Mouse (Mus musculus): ENCODE measurements around the gene Zc3h4.
"Not testable (repeated sequence)": the region's sequence is repeated elsewhere in the genome, so short reads cannot be mapped to it uniquely, and the experiment has no call there.

Gene Zc3h4

DNA sequence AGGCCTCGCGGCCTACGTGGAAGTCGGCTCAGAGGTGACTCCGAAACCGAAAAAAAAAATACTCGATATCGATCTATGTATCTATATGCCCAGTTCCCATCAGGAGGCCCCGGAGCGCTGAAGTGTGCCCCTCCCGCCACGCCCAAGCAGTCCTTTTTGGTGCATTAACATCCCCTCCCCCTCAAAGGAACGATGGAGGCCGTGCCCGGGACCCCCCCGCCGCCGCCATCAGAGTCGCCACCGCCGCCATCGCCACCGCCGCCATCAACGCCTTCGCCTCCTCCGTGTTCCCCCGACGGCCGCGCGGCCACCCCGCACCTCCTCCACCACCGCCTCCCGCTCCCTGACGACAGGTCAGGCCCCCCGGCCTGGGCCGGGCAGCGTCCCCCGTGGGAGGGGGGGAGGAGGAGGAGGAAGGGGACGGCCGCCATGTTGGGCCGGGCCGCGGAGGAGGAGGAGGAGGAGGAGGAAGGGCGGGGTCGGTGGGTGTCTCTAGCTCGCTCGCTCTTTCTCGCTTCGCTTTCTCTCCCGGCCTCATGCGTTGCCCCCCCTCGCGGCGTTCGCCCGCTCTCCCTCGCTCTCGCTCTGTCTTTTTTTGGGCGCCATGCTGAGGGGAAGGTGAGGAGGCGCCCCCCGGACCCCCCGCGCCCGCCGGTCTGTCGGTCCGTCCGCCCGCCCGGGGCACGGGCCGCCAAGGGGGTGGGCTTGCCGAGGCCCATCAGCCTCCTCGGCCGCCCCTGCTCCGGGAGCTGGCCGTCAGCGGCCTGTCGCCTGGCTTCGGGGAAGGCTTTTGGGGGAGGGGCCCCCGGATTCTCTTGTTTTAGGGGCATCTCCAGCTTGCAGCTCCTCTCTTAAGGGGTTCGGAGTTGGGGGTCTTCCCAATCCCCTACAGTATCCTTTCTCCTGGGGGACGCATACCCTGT lies at the start of gene Zc3h4:
Gene Zc3h4 (plus strand): TSS at position 222 of the 923 bp plus-strand sequence.
- DNase-seq (ENCODE audit: low read depth, low spot score): peak; percentile 90

DNA sequence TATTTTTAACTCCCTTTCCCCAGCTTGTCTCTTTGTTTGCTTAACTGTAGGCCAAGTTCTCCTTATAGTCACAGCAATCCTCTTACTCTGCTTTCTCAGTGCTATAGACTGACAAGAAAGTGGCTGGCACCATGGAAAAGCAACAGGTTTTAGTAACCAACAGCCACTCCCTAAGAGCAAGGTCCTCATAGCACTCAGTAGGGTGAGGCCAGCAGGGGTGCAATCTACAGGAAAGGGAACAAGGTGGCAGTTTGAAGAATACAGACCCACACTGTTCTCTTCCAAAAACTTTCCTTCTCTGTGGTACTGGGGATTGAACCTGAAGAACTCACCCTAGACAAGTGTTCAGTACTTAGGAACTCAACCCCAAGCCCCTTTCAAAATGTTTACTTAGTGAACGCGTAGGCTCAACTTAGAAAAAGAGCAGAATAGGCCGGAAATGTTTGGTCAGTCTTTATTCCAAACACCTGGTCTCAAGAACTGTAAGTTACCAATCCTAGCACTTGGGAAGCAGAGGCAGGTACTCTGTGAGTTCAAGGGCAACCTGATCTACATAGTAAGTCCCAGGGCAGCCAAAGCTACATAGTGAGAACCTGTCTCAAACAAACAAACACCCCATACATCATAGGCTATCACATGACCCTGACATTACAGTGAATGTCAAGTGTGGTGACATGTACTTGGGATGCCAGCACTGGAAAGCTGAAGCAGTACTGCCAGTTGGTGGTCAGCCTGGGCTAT lies 44.7 kb upstream of the Zc3h4 start:
- DNase-seq (ENCODE audit: low read depth, low spot score): no peak

DNA sequence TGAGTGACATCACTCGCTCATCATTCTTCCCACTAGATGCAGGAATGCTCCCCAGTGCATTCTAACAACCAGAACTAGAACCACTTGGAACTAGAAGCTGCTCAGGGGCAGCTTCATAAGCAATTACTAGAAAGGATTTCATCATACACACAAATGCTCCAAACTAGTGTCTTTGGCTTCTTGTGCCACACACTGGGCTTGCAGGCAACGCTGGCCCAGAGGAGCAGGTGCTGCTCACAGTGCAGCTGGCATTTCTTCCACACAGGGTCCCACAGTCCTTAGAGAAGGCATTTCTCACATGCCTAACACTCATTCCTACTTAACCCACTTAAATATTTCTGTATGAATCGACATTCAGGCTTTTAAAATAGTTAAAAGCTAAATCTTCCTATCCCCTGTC lies 43.1 kb upstream of the Zc3h4 start:
- DNase-seq (ENCODE audit: low read depth, low spot score): no peak

- DNase-seq (ENCODE audit: low read depth, low spot score): no peak
Measured at GRCm38 (mm10) chr7:16364319-16364718, 36.4 kb upstream of the Zc3h4 start.

DNA sequence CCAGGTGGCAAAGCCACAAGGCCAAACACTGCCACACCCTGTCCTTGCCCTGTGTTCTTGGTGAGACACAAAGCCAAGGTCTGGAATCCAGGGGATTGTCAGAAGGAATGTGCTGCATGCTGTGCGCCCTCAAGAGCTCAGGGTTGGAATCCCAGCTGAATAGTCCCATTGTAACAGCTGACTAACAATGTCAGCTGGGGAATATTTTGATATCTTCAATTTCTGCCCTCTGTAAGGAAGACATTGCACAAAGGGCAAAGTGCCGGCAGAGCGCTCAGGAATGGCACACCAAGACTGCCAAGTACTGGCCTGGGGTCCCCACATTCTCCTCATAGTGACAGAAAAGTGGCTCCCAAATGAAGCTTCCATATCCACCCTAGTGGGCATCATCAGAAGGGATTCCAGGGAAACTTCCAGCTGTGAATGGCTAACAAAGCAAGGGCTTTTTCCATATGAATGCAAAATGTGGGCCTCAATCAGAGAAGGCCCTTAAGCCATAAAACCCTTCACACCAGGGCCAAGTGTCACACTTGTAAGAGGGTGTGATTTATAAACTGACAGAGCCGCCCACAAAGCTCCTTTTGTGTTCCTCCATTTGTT lies 35.7 kb upstream of the Zc3h4 start:
- no peak for DNase-seq (ENCODE audit: low read depth, low spot score)

GRCm38 (mm10) chr7:16366133-16366646 lies 34.5 kb upstream of the Zc3h4 start:
- DNase-seq (ENCODE audit: low read depth, low spot score): no peak

DNA sequence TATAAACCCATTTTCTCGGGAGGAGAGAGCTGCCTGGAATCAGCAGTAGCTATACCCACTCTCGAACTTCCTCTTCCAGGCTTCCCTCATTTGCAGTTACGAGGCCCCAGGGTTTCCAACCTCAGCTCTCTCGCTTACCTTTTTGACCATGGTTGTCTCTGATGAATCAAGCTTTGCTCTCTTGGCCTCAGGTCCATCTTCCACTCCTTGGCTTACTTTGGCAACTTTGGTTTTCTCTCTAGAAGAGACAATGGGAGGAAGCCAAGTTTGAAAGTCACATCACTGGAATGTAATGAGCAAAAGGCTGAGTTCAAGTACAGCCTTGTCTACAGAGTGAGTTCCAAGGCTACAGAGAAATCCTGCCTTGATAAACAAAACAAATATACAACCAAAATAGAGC lies 34.0 kb upstream of the Zc3h4 start:
- no peak for DNase-seq (ENCODE audit: low read depth, low spot score)

DNA sequence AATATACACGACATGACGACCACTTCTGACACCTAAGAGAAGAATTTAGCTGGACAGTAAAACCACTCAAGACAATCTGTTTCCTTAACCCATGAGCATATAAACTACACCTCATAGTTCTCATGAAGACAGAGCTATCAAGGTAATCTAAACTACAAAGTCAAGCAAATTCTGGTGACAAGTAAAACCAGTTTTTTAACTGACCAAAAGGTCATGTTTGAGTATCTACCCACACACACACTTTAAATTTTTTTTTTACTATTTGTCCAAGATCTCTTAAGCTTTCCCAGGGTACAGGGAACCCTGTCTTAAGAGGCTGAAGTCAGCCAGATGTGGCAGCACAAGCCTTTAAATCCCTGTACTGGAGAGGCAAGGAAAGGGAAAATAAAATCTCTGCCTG lies 31.9 kb upstream of the Zc3h4 start:
- DNase-seq (ENCODE audit: low read depth, low spot score): no peak

DNA sequence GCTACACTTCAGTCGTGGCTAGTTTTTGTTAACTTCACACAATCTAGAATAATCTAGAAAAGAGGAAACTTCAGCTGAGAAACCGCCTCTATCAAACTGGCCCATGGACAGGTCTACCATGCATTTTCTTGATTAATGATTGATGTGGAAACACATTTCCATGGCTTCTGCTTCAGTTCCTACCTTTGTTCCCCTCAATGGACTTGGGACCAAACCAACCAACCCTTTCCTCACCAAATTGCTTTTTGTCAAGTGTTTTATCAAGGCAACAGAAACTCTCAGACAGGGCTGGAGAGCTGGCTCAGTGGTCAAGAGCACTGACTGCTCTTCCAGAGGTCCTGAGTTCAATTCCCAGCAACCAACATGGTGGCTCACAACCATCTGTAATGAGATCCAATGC lies 30.1 kb upstream of the Zc3h4 start:
- DNase-seq (ENCODE audit: low read depth, low spot score): no peak

GRCm38 (mm10) chr7:16373719-16374118 lies 27.0 kb upstream of the Zc3h4 start:
- DNase-seq (ENCODE audit: low read depth, low spot score): no peak

DNA sequence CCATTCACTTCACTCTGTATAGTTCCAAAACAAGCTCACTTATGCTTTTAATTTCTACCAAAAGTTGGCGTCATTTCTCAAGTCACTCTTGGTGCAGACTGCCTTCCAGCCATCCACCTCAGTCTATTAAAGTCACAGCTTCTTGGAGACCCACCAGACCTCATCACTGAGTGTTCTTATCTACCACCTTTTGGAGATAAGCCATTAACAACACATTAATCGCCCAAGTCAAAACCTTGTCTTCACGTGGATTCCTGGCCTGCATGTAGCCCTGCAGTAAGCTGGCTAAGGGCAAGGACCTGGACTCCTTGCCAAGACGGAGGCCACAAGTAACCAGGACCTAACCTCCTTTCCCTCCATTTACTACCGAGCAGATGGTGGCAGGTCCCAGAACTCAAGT lies 25.7 kb upstream of the Zc3h4 start:
- no peak for DNase-seq (ENCODE audit: low read depth, low spot score)

- DNase-seq (ENCODE audit: low read depth, low spot score): no peak
Measured at GRCm38 (mm10) chr7:16376505-16376904, 24.2 kb upstream of the Zc3h4 start.

- peak; percentile 98 for DNase-seq (ENCODE audit: low read depth, low spot score)
Measured at GRCm38 (mm10) chr7:16387160-16388041, 13.3 kb upstream of the Zc3h4 start, which contains the start of gene Sae1. Sae1 (minus strand) TSS chr7:16387806.

GRCm38 (mm10) chr7:16389942-16390341 lies 10.8 kb upstream of the Zc3h4 start:
- DNase-seq (ENCODE audit: low read depth, low spot score): not testable (repeated sequence)

DNA sequence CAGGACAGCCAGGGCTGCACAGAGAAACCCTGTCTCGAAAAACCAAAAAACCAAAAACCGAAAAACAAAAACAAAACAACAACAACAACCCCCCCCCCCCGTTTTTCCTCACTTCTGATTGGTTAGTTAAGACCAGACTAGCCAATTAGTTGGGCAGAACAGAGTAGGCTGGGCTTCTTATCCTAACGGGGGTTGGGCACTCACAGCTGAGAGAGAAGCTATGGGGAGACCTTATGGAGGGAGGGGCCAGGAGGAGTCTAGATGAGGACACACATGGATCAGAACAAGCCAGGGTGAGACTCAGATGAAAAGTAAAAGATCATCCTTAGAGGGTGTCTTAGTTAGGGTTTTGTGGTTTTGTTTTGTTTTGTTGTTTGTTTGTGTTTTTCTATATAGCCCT lies 7.8 kb upstream of the Zc3h4 start:
- DNase-seq (ENCODE audit: low read depth, low spot score): no peak

- DNase-seq (ENCODE audit: low read depth, low spot score): no peak
Measured at GRCm38 (mm10) chr7:16395944-16396343, 4.8 kb upstream of the Zc3h4 start.

DNA sequence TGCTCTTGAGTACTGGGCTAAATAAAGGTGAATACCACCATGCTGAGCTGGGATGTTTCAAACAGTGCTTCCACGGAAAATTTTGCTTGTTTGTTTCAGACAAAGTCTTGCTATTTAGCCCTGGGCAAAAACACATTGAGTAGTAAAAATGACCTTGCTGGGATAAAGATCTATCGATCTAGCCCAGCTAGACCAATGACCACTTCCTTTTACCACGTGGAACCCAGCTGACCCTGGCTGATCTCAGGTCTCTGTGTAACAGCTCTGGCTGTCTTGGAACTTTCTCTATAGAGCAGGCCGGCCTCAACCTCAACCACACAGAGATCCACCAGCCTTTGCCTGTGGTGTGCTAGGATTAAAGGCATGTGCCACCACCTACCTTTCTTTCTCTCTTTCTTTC lies 3.2 kb upstream of the Zc3h4 start:
- no peak for DNase-seq (ENCODE audit: low read depth, low spot score)

GRCm38 (mm10) chr7:16398387-16399050 lies 2.2 kb upstream of the Zc3h4 start:
- no peak for DNase-seq (ENCODE audit: low read depth, low spot score)

DNA sequence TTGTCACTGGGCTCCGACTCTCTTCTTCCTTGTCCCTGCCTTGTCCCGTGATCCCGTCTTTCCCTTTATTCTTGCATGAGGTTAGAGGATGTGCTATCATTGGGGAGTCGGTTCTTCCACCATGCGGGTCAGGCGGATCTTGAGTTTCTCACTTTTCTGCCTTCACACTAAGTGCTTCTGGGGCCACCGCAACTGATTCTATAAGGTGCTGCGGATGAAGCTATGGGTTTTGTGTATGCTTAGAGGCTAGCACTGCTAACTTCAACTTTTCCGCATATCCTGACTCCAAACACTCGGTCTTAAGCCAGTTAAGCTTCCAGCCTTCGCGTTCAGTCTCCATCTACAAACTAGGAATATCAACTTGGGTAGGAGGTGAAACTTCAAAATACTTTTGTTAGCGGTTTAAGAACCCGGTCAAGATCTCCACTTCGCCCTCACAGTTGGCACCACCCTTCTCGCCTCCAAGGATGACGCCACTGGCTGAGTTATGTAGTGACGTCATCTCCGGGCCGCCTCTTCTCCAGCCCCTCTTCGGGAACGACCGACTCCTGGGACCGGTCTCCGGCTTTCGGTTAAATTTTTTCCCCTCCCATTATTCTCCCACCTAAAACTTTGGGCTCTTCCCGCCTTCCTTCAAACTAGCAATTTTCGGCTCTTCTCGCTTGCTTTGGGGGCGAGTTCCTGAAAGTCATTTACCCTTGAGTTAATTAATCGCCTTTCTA lies 1.5 kb upstream of the Zc3h4 start:
- DNase-seq (ENCODE audit: low read depth, low spot score): peak; percentile 94
